Mouse (Mus musculus): ENCODE measurements around the gene Pgls. TPM values are rescaled to one million over a fixed set of nuclear protein-coding genes. Genes with fewer than 3 reads are reported as not detected.

The Pgls gene
- polyA plus RNA-seq, 1 experiment from 2014 or later = 191 TPM

DNA sequence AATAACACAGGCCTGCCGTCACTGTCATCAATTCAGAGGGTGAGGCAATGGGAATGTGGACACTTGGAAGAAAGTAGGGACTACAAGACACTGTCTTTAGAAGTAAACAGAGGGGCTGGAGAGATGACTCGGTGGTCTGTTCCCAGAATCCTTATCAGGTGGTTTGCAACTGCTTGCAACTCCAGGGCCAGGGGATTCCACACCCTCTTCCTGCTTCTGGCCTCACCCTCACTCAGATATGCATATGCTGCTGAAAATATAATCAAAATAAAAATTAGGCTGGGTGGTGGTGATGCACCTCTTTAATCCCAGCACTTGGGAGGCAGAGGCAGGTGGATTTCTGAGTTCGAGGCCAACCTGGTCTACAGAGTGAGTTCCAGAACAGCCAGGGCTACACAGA lies 31.9 kb upstream of the Pgls start:
- no peak overlapping the region for H3K4me2 ChIP-seq (replicated peaks)
- no peak overlapping the region for H3K4me3 ChIP-seq
- H3K27me3 ChIP-seq = peaks cover 78% of the 10 kb centered on the region
- H3K9ac ChIP-seq (replicated peaks) = no peak overlapping the region
- 75% methylated on average over 3 of the region's 3 CpGs for WGBS
- H3K27ac ChIP-seq (replicated peaks) = no peak overlapping the region
- ATAC-seq (replicated peaks) = no peak
- H3K36me3 ChIP-seq = no peaks in the 10 kb centered on the region
- no peaks in the 10 kb centered on the region for H3K9me3 ChIP-seq
- H3K4me1 ChIP-seq = peaks cover 19% of the 10 kb centered on the region

DNA sequence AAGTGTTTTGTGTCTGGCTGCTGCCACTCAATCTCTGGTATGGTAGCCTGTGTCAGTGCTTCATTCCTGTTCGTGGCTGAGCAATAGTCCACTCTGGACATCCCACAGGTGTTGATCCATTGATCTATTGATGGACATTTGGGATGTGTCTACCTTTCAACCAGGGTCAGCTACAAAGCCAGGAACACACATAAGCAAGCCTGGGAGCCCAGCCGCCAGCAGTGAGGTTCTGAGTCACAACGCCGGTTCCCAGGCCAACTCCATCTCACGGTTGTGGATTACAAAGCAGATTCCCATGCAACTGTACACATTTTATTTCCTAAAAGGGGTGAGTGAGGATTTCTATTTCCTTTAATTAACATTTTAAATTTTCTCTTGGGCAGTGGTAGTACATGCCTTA lies 31.2 kb upstream of the Pgls start:
- Histone ChIP-seq H3K9me3 (no peaks in the 10 kb centered on the region), H3K27ac (replicated peaks) (no peak overlapping the region), H3K9ac (replicated peaks) (no peak overlapping the region), H3K4me2 (replicated peaks) (no peak overlapping the region), H3K36me3 (no peaks in the 10 kb centered on the region), H3K4me1 (peaks cover 19% of the 10 kb centered on the region), H3K27me3 (peaks cover 73% of the 10 kb centered on the region), H3K4me3 (no peak overlapping the region)
- 85% methylated on average over 5 of the region's 5 CpGs for WGBS
- no peak for ATAC-seq (replicated peaks)

GRCm38 (mm10) chr8:71561401-71561800 lies 30.6 kb upstream of the Pgls start:
- peaks cover 19% of the 10 kb centered on the region for H3K4me1 ChIP-seq
- no peak overlapping the region for H3K4me3 ChIP-seq
- H3K27me3 ChIP-seq = peaks cover 67% of the 10 kb centered on the region
- WGBS = 2% methylated on average over 15 of the region's 15 CpGs
- H3K4me2 ChIP-seq (replicated peaks) = no peak overlapping the region
- peak; percentile 41; the same call in 1 of the 2 replicates for ATAC-seq (replicated peaks)
- no peak overlapping the region for H3K9ac ChIP-seq (replicated peaks)
- no peaks in the 10 kb centered on the region for H3K36me3 ChIP-seq
- H3K27ac ChIP-seq (replicated peaks) = no peak overlapping the region
- H3K9me3 ChIP-seq = no peaks in the 10 kb centered on the region

DNA sequence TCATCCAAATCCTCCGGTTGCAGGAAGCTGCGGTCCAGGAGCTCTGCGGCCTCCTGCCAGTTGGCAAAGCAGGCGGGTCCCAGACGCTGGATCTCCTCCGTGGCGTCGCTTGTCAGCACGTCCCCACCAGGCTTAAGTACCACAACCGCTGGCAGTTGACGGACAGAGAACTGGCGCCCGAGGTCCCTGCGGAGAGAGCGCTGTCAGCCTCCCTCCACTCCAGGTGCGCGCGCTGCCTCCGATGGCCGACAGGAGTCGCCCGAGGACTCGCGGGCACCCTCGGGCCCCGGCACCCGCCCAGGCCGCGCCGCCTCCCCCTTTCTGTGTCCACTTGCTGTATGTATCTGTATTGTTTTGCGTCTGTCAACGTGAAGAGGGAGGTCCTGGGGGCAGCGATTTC lies 29.2 kb upstream of the Pgls start:
- 0 out of 2 replicates have a peak overlapping the region, but pooled peaks have one; percentile 20 for H3K9ac ChIP-seq (replicated peaks)
- no peak overlapping the region for H3K27ac ChIP-seq (replicated peaks)
- H3K4me3 ChIP-seq = peak overlapping the region; percentile 24
- peak overlapping the region; percentile 43 for H3K4me2 ChIP-seq (replicated peaks)
- H3K9me3 ChIP-seq = no peaks in the 10 kb centered on the region
- H3K4me1 ChIP-seq = peaks cover 19% of the 10 kb centered on the region
- H3K36me3 ChIP-seq = no peaks in the 10 kb centered on the region
- WGBS = under 1% methylated on average over 33 of the region's 33 CpGs
- peak; percentile 42 for ATAC-seq (replicated peaks)
- peaks cover 53% of the 10 kb centered on the region for H3K27me3 ChIP-seq

DNA sequence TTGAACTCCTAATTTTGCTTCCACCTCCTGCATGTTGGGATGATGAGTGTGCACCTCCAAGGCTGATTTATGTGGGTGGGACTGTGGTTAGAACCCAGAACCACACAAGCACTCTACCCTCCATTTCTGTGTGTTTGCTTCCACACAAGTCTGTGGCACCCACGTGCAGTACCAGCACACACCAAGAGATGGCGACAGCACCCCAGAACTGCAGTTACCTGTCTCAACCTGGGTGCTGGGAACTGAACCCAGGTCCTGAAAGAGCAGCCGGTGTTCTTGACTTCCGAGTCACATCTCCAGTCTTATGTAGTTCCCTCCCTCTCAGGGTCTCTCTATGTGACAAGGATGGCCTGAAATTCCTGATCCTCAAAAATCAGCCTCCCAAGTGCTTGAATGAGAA lies 28.0 kb upstream of the Pgls start:
- H3K4me1 ChIP-seq = peaks cover 18% of the 10 kb centered on the region
- ATAC-seq (replicated peaks) = no peak
- no peak overlapping the region for H3K4me3 ChIP-seq
- H3K9me3 ChIP-seq = no peaks in the 10 kb centered on the region
- peaks cover 41% of the 10 kb centered on the region for H3K27me3 ChIP-seq
- no peak overlapping the region for H3K4me2 ChIP-seq (replicated peaks)
- H3K36me3 ChIP-seq = no peaks in the 10 kb centered on the region
- no peak overlapping the region for H3K9ac ChIP-seq (replicated peaks)
- WGBS = 88% methylated on average over 4 of the region's 4 CpGs
- no peak overlapping the region for H3K27ac ChIP-seq (replicated peaks)

DNA sequence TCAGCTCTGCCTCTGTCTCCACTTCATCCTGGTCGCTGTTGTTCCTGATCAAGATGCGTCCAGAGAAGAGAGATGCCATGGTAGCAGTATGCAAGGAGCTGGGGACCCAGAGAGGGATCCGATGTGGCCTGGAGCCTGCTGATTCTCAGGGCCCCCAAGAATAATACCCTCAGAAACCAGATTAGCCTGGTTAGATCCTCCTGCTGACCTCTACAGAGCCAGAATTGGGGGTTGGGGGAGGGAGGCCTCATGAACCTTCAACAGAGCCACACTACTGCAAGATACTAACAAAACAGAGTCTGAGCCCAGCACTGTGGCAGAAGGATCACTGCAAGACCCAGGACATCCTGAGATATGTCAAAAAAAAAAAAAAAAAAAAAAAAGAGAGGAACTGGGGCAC lies 25.5 kb upstream of the Pgls start, which contains the start of gene Nxnl1:
Nxnl1 (minus strand) TSS at position 101 of the 400 bp plus-strand sequence.
- H3K4me3 ChIP-seq = no peak within 1 kb of the TSS
- no peak within 1 kb of the TSS for H3K27ac ChIP-seq (replicated peaks)
- H3K27me3 ChIP-seq = peaks cover 18% of the 10 kb centered on the region
- no peak for ATAC-seq (replicated peaks)
- no peaks in the 10 kb centered on the region for H3K9me3 ChIP-seq
- H3K9ac ChIP-seq (replicated peaks) = no peak within 1 kb of the TSS
- no peak within 1 kb of the TSS for H3K4me2 ChIP-seq (replicated peaks)
- no peaks in the 10 kb centered on the region for H3K36me3 ChIP-seq
- H3K4me1 ChIP-seq = peaks cover 26% of the 10 kb centered on the region
- WGBS = 58% methylated on average over 3 of the region's 3 CpGs

DNA sequence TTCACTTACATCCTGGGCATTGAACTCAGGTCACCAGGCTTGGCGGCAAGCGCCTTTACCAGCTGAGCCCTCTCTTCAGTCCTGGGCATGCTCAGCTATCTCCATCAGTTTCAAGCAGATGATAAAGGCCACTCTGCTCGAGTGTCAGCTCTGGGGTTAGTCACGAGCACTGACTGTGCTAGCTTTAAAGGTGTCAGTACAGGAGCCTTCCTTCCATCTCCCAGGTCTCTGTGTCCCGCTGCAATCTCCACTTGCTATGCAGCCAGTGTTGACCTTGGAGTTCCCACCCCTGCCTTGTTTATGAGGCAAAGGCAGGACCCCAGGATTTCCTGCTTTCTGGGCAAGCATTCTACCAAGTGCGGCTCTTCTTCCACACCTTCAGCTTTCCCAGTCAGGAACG lies 24.4 kb upstream of the Pgls start:
- H3K27ac ChIP-seq (replicated peaks) = no peak overlapping the region
- peaks cover 34% of the 10 kb centered on the region for H3K4me1 ChIP-seq
- no peaks in the 10 kb centered on the region for H3K9me3 ChIP-seq
- H3K4me3 ChIP-seq = no peak overlapping the region
- no peak overlapping the region for H3K9ac ChIP-seq (replicated peaks)
- ATAC-seq (replicated peaks) = no peak
- H3K4me2 ChIP-seq (replicated peaks) = no peak overlapping the region
- peaks cover 7% of the 10 kb centered on the region for H3K27me3 ChIP-seq
- 77% methylated on average over 7 of the region's 7 CpGs for WGBS
- no peaks in the 10 kb centered on the region for H3K36me3 ChIP-seq

DNA sequence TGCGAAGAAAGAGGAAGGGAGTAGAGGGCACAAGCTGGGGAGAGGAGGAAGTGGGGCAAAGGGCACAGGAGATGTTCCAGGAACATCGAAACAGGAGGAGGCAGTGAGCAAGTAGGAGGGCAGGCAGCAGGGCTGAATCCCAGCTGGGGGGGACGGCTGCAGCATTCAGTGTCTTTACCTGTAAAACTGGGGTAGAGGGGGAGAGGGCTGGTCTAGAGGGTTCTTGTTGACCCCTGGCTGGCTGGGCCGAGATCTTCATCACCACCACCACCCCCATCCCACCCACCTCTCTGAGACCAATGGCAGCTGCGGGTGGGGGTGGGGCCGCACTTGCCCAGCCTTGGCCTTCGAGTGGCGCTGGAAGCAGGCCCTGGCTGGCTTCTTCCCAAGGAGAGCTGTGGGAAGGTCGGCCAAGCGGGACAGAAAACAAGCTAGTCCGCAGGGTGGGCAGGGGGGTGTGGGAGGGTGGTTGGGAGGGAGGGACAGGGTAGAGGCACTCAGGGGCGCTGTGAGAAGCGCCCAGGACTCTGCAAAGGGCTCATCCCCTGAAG lies 23.5 kb upstream of the Pgls start, which contains the start of gene Slc27a1:
Slc27a1 (plus strand) TSS at position 496 of the 551 bp plus-strand sequence.
- Histone ChIP-seq H3K4me2 (replicated peaks) (peak within 1 kb of the TSS; percentile 49), H3K36me3 (no peaks in the 10 kb centered on the region), H3K9ac (replicated peaks) (peak within 1 kb of the TSS; percentile 67), H3K4me1 (peaks cover 38% of the 10 kb centered on the region), H3K4me3 (peak within 1 kb of the TSS; percentile 61), H3K9me3 (no peaks in the 10 kb centered on the region), H3K27ac (replicated peaks) (peak within 1 kb of the TSS; percentile 86), H3K27me3 (no peaks in the 10 kb centered on the region)
- WGBS = 10% methylated on average over 13 of the region's 13 CpGs
- no peak for ATAC-seq (replicated peaks)

DNA sequence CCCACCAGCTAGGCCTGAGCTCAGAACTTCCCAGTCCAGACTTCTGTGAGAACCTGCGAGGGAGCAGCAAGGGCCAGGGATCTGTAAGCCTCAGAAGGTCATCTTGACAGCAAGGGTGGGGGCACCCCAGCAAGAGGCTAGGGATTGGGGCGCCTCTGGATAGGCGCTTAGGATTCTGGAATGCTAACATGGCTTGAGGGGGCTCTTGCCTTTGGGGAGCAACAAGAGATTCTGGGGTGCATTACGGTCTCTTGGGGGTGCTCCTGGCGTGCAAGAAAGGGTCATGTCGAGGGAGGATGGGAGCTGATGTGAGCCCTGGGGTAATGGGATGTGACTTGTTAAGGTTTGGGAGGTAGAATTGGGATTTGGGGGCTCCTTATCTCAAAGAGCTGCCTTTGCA lies 23.0 kb upstream of the Pgls start:
- Histone ChIP-seq H3K27me3 (no peaks in the 10 kb centered on the region), H3K27ac (replicated peaks) (peak overlapping the region; percentile 86), H3K4me2 (replicated peaks) (peak overlapping the region; percentile 49), H3K9me3 (no peaks in the 10 kb centered on the region), H3K9ac (replicated peaks) (peak overlapping the region; percentile 67), H3K4me3 (peak overlapping the region; percentile 61), H3K4me1 (peaks cover 38% of the 10 kb centered on the region), H3K36me3 (no peaks in the 10 kb centered on the region)
- no peak for ATAC-seq (replicated peaks)
- WGBS = 14% methylated on average over 6 of the region's 6 CpGs

- Histone ChIP-seq H3K4me1 (peaks cover 45% of the 10 kb centered on the region), H3K9ac (replicated peaks) (peak overlapping the region; percentile 67), H3K36me3 (no peaks in the 10 kb centered on the region), H3K27ac (replicated peaks) (peak overlapping the region; percentile 86), H3K9me3 (no peaks in the 10 kb centered on the region), H3K4me3 (peak overlapping the region; percentile 61), H3K27me3 (no peaks in the 10 kb centered on the region), H3K4me2 (replicated peaks) (peak overlapping the region; percentile 49)
- ATAC-seq (replicated peaks) = peak; percentile 81
- WGBS = under 1% methylated on average over 51 of the region's 51 CpGs
Measured at GRCm38 (mm10) chr8:71569366-71570290, 22.3 kb upstream of the Pgls start.

DNA sequence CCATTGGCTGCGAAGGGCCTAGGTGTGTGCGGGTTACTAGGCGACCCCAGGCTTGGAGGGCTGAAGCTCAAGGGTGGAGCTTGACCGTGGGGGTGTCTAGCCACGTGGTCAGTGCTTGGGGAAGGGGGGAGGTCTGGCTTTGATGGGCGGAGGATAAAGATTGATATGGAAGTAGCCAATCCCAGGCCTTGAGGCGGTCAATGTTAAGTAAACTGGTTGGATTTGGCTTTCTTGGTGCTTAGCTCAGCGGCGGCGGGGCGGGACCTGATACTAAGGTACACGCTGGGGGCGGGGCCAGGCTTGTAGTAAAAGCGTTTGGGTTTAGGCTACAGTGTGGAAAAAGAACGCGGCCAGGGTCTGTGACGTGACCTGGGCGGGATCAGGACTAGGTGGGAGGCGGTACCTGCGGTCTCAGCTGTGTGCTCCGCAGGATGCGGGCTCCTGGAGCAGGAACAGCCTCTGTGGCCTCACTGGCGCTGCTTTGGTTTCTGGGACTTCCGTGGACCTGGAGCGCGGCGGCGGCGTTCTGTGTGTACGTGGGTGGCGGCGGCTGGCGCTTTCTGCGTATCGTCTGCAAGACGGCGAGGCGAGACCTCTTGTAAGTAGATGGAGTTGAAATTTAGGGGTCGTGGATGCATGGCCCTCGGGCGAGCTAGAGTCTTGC lies 21.6 kb upstream of the Pgls start:
- Histone ChIP-seq H3K9ac (replicated peaks) (peak overlapping the region; percentile 67), H3K4me3 (peak overlapping the region; percentile 61), H3K27ac (replicated peaks) (peak overlapping the region; percentile 86), H3K4me1 (peaks cover 46% of the 10 kb centered on the region), H3K27me3 (no peaks in the 10 kb centered on the region), H3K4me2 (replicated peaks) (peak overlapping the region; percentile 49), H3K36me3 (no peaks in the 10 kb centered on the region), H3K9me3 (no peaks in the 10 kb centered on the region)
- WGBS = under 1% methylated on average over 41 of the region's 41 CpGs
- ATAC-seq (replicated peaks) = peak; percentile 92

DNA sequence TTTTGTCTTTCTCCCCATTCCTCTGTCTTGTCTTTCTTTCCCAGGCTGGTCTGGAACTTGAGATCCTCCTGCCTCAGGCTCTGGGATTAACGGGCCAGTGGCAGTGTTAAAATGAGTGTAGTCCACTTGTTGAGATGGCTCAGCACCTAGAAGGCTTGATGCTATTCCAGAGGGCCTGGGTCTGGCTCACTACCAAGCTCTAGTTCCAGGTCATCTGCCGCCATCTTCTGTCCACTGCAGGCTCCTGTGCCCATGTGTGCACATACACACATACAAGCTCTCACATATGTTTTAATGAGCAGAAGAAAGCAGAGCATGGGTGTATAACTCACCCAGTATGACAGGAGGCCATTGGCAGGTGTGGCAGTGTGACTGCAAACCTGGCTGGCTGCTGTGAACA lies 19.9 kb upstream of the Pgls start:
- Histone ChIP-seq H3K9ac (replicated peaks) (no peak overlapping the region), H3K4me2 (replicated peaks) (peak overlapping the region; percentile 49), H3K4me3 (peak overlapping the region; percentile 61), H3K27ac (replicated peaks) (peak overlapping the region; percentile 70), H3K4me1 (peaks cover 46% of the 10 kb centered on the region), H3K36me3 (no peaks in the 10 kb centered on the region), H3K9me3 (no peaks in the 10 kb centered on the region), H3K27me3 (no peaks in the 10 kb centered on the region)
- 79% methylated on average over 2 of the region's 2 CpGs for WGBS
- no peak for ATAC-seq (replicated peaks)
